Comparison of ENCODE assay signal across 13 mouse cellular contexts in genomic region chr5:121967520-121967919, GRCm38 (mm10).
DNase-seq lines count a peak whose midpoint lies in the region; ATAC-seq and TF ChIP-seq lines count a peak whose summit lies in the region.
"Had no signal": no experiment of that assay in that cellular context is flagged by ENCODE, and none has a peak within 500 bp of the region (broad histone marks: within the 10 kb centered on the region; RNA-seq: fewer than 3 reads in every experiment).

No protein-coding gene starts in this region.

- no peak overlapping the region for H3K4me3 ChIP-seq in forebrain, embryonic 15.5 days
- no peak overlapping the region for H3K4me3 ChIP-seq in forebrain, embryonic 12.5 days (replicated peaks)
- no peak overlapping the region for H3K4me3 ChIP-seq in heart, embryonic 10.5 days
- H3K4me3 ChIP-seq in heart, adult 2 months: no peak overlapping the region
- H3K4me3 ChIP-seq in kidney, embryonic 16.5 days (ENCODE audit: low read length): no peak overlapping the region
- H3K4me3 ChIP-seq: embryonic facial prominence, embryonic 12.5 days; heart, embryonic 15.5 days; hindbrain, embryonic 15.5 days had no signal

- H3K36me3 ChIP-seq in forebrain, embryonic 15.5 days: no peaks in the 10 kb centered on the region
- H3K36me3 ChIP-seq in forebrain, embryonic 12.5 days (replicated peaks): no peaks in the 10 kb centered on the region
- H3K36me3 ChIP-seq in heart, embryonic 10.5 days: 0 out of 2 replicates have a peak, but pooled peaks cover 3% of the 10 kb centered on the region
- H3K36me3 ChIP-seq in heart, adult 2 months (ENCODE audit: control insufficient read depth, insufficient read depth, low read length): no peaks in the 10 kb centered on the region
- no peaks in the 10 kb centered on the region; the same call in 1 of the 2 replicates for H3K36me3 ChIP-seq in kidney, embryonic 16.5 days (ENCODE audit: insufficient read depth, low read length)
- H3K36me3 ChIP-seq: embryonic facial prominence, embryonic 12.5 days; heart, embryonic 15.5 days; hindbrain, embryonic 15.5 days had no signal

- H3K27me3 ChIP-seq in forebrain, embryonic 15.5 days: no peaks in the 10 kb centered on the region
- peaks cover 5% of the 10 kb centered on the region for H3K27me3 ChIP-seq in forebrain, embryonic 12.5 days
- 0 out of 2 replicates have a peak, but pooled peaks cover 8% of the 10 kb centered on the region for H3K27me3 ChIP-seq in heart, embryonic 10.5 days (ENCODE audit: insufficient read depth, poor library complexity, severe bottlenecking)
- no peaks in the 10 kb centered on the region for H3K27me3 ChIP-seq in heart, adult 2 months (ENCODE audit: control insufficient read depth, insufficient read depth, low read length)
- H3K27me3 ChIP-seq in kidney, embryonic 16.5 days (ENCODE audit: insufficient read depth, low read length): no peaks in the 10 kb centered on the region
- H3K27me3 ChIP-seq: hindbrain, embryonic 15.5 days had no signal

- 67% methylated on average over 5 of the region's 5 CpGs for WGBS in forebrain, embryonic 15.5 days
- 92% methylated on average over 5 of the region's 5 CpGs for WGBS in forebrain, embryonic 12.5 days
- WGBS in heart, embryonic 10.5 days: 76% methylated on average over 5 of the region's 5 CpGs
- WGBS in heart, adult 2 months: 88% methylated on average over 5 of the region's 5 CpGs
- 71% methylated on average over 5 of the region's 5 CpGs for WGBS in kidney, embryonic 16.5 days

- intact Hi-C loops in heart, adult 2 months (cut with DNase I): no loop called here

- peak overlapping the region; percentile 84 for H3K27ac ChIP-seq in forebrain, embryonic 15.5 days (replicated peaks)
- H3K27ac ChIP-seq in forebrain, embryonic 12.5 days: no peak overlapping the region
- peak overlapping the region; percentile 80 for H3K27ac ChIP-seq in heart, embryonic 10.5 days
- no peak overlapping the region for H3K27ac ChIP-seq in heart, adult 2 months
- H3K27ac ChIP-seq in kidney, embryonic 16.5 days (ENCODE audit: low read length): 0 out of 2 replicates have a peak overlapping the region, but pooled peaks have one; percentile 0
- H3K27ac ChIP-seq: embryonic facial prominence, embryonic 12.5 days; heart, embryonic 15.5 days had no signal

- H3K9me3 ChIP-seq in forebrain, embryonic 15.5 days: no peaks in the 10 kb centered on the region
- 0 out of 2 replicates have a peak, but pooled peaks cover 2% of the 10 kb centered on the region for H3K9me3 ChIP-seq in forebrain, embryonic 12.5 days
- no peaks in the 10 kb centered on the region for H3K9me3 ChIP-seq in heart, embryonic 10.5 days
- no peaks in the 10 kb centered on the region for H3K9me3 ChIP-seq in kidney, embryonic 16.5 days (ENCODE audit: low read length)
- H3K9me3 ChIP-seq: embryonic facial prominence, embryonic 12.5 days; heart, embryonic 15.5 days; hindbrain, embryonic 15.5 days had no signal

- TF ChIP-seq CTCF in heart, adult 2 months (IDR thresholded peaks at IDR 0.05): no peak

- H3K9ac ChIP-seq in forebrain, embryonic 15.5 days (replicated peaks): no peak overlapping the region
- H3K9ac ChIP-seq in forebrain, embryonic 12.5 days: no peak overlapping the region
- no peak overlapping the region for H3K9ac ChIP-seq in heart, adult 2 months (ENCODE audit: low read depth, low read length)
- no peak overlapping the region for H3K9ac ChIP-seq in kidney, embryonic 16.5 days (replicated peaks; ENCODE audit: low read length)
- H3K9ac ChIP-seq: embryonic facial prominence, embryonic 12.5 days; heart, embryonic 15.5 days; hindbrain, embryonic 15.5 days had no signal

- no peaks in the 10 kb centered on the region for H3K79me2 ChIP-seq in heart, adult 2 months (replicated peaks; ENCODE audit: control insufficient read depth, insufficient read depth, low read length)

- peaks cover 54% of the 10 kb centered on the region for H3K4me1 ChIP-seq in forebrain, embryonic 15.5 days
- H3K4me1 ChIP-seq in forebrain, embryonic 12.5 days: peaks cover 48% of the 10 kb centered on the region
- H3K4me1 ChIP-seq in heart, embryonic 10.5 days: peaks cover 48% of the 10 kb centered on the region
- H3K4me1 ChIP-seq in heart, adult 2 months (ENCODE audit: control insufficient read depth, insufficient read depth, low read length): no peaks in the 10 kb centered on the region
- H3K4me1 ChIP-seq in kidney, embryonic 16.5 days (ENCODE audit: insufficient read depth, low read length): peaks cover 36% of the 10 kb centered on the region

- DNase-seq in heart, embryonic 10.5 days (ENCODE audit: low spot score): no peak
- DNase-seq in heart, adult 2 months: no peak
- DNase-seq in kidney, adult 11 months: no peak
- no peak for DNase-seq in c-Kit-positive CD71-positive TER-119-positive erythroid progenitor cells, embryonic 14.5 days (ENCODE audit: low spot score)
- DNase-seq: cerebellum, adult 11-12 months; cerebellum, adult 9-10 months; cerebellum, postnatal 25 days had no signal

- ATAC-seq in forebrain, embryonic 15.5 days (replicated peaks): no peak
- no peak for ATAC-seq in forebrain, embryonic 12.5 days (ENCODE audit: low FRiP score)
- ATAC-seq in kidney, embryonic 16.5 days (ENCODE audit: low FRiP score, low TSS enrichment): 0 out of 2 replicates have a peak, but pooled peaks have one; percentile 10

- no peak overlapping the region for H3K4me2 ChIP-seq in forebrain, embryonic 15.5 days (replicated peaks)
- no peak overlapping the region for H3K4me2 ChIP-seq in forebrain, embryonic 12.5 days
- H3K4me2 ChIP-seq in kidney, embryonic 16.5 days (replicated peaks; ENCODE audit: low read depth, low read length): no peak overlapping the region
- H3K4me2 ChIP-seq: embryonic facial prominence, embryonic 12.5 days; hindbrain, embryonic 15.5 days had no signal

- no peak for TF ChIP-seq POLR2A in heart, adult 2 months (IDR thresholded peaks at IDR 0.05; ENCODE audit: insufficient read depth, low read depth, low read length)

- no peak for TF ChIP-seq EP300 in heart, adult 2 months (IDR thresholded peaks at IDR 0.05; ENCODE audit: insufficient read depth, low read depth, low read length)

Comparison
In these comparisons a context has a peak if more than half of its experiments do, and no peak if none do; other contexts are left out.
1. H3K27ac ChIP-seq: peak in forebrain, embryonic 15.5 days (single experiment), heart, embryonic 10.5 days (single experiment) and kidney, embryonic 16.5 days (single experiment); none in forebrain, embryonic 12.5 days (single experiment) and heart, adult 2 months (single experiment).